Mouse (Mus musculus): ENCODE measurements around the gene Ctsd. TPM values are rescaled to one million over a fixed set of nuclear protein-coding genes. Genes with fewer than 3 reads are reported as not detected.
"Not testable (repeated sequence)": the region's sequence is repeated elsewhere in the genome, so short reads cannot be mapped to it uniquely, and the experiment has no call there.

Gene Ctsd
- polyA plus RNA-seq, 1 experiment from 2014 or later, result 229 TPM

GRCm38 (mm10) chr7:142347542-142347941, 40.3 kb downstream of the Ctsd start:
- 82% methylated on average over 4 of the region's 4 CpGs for WGBS
- DNase-seq, result no peak

GRCm38 (mm10) chr7:142342247-142342640, 45.6 kb downstream of the Ctsd start:
- H3K4me1 ChIP-seq (ENCODE audit: control insufficient read depth, insufficient read depth, low read length), result no peaks in the 10 kb centered on the region
- H3K27me3 ChIP-seq (ENCODE audit: control insufficient read depth, insufficient read depth, low read length), result no peaks in the 10 kb centered on the region
- H3K4me3 ChIP-seq (replicated peaks; ENCODE audit: low read depth, low read length), result no peak overlapping the region
- 89% methylated on average over 3 of the region's 3 CpGs for WGBS
- ATAC-seq (ENCODE audit: low FRiP score, low TSS enrichment), result no peak
- H3K4me2 ChIP-seq (ENCODE audit: low read length), result no peak overlapping the region
- H3K9me3 ChIP-seq (ENCODE audit: control insufficient read depth, low read length), result no peaks in the 10 kb centered on the region
- H3K36me3 ChIP-seq (ENCODE audit: control insufficient read depth, insufficient read depth, low read length), result no peaks in the 10 kb centered on the region
- DNase-seq, result no peak
- H3K9ac ChIP-seq (replicated peaks; ENCODE audit: low read length), result no peak overlapping the region
- H3K27ac ChIP-seq (replicated peaks; ENCODE audit: low read depth, low read length), result no peak overlapping the region

More at GRCm38 (mm10) chr7:142347542-142347941, 40.3 kb downstream of the Ctsd start:
- Histone ChIP-seq H3K4me3 (replicated peaks; ENCODE audit: low read depth, low read length) (no peak overlapping the region), H3K27ac (replicated peaks; ENCODE audit: low read depth, low read length) (no peak overlapping the region), H3K36me3 (ENCODE audit: control insufficient read depth, insufficient read depth, low read length) (no peaks in the 10 kb centered on the region), H3K4me2 (ENCODE audit: low read length) (no peak overlapping the region), H3K9me3 (ENCODE audit: control insufficient read depth, low read length) (no peaks in the 10 kb centered on the region), H3K4me1 (ENCODE audit: control insufficient read depth, insufficient read depth, low read length) (0 out of 2 replicates have a peak, but pooled peaks cover 10% of the 10 kb centered on the region), H3K9ac (replicated peaks; ENCODE audit: low read length) (no peak overlapping the region), H3K27me3 (ENCODE audit: control insufficient read depth, insufficient read depth, low read length) (no peaks in the 10 kb centered on the region)
- ATAC-seq (ENCODE audit: low FRiP score, low TSS enrichment), result no peak

- H3K36me3 ChIP-seq (ENCODE audit: control insufficient read depth, insufficient read depth, low read length), result no peaks in the 10 kb centered on the region
- no peaks in the 10 kb centered on the region for H3K9me3 ChIP-seq (ENCODE audit: control insufficient read depth, low read length)
- no peaks in the 10 kb centered on the region for H3K27me3 ChIP-seq (ENCODE audit: control insufficient read depth, insufficient read depth, low read length)
- no peaks in the 10 kb centered on the region for H3K4me1 ChIP-seq (ENCODE audit: control insufficient read depth, insufficient read depth, low read length)
- ATAC-seq (ENCODE audit: low FRiP score, low TSS enrichment) (no peak), DNase-seq (no peak)
- no peak overlapping the region for H3K4me2 ChIP-seq (ENCODE audit: low read length)
- H3K9ac ChIP-seq (replicated peaks; ENCODE audit: low read length), result no peak overlapping the region
- WGBS, result 87% methylated on average over 10 of the region's 10 CpGs
- no peak overlapping the region for H3K4me3 ChIP-seq (replicated peaks; ENCODE audit: low read depth, low read length)
- H3K27ac ChIP-seq (replicated peaks; ENCODE audit: low read depth, low read length), result no peak overlapping the region
Observed at GRCm38 (mm10) chr7:142341564-142342246, 46.1 kb downstream of the Ctsd start.

GRCm38 (mm10) chr7:142340269-142340970, 47.4 kb downstream of the Ctsd start:
- Histone ChIP-seq H3K27ac (replicated peaks; ENCODE audit: low read depth, low read length) (no peak overlapping the region), H3K4me2 (ENCODE audit: low read length) (no peak overlapping the region), H3K4me1 (ENCODE audit: control insufficient read depth, insufficient read depth, low read length) (no peaks in the 10 kb centered on the region), H3K27me3 (ENCODE audit: control insufficient read depth, insufficient read depth, low read length) (no peaks in the 10 kb centered on the region), H3K9me3 (ENCODE audit: control insufficient read depth, low read length) (no peaks in the 10 kb centered on the region), H3K9ac (replicated peaks; ENCODE audit: low read length) (no peak overlapping the region), H3K36me3 (ENCODE audit: control insufficient read depth, insufficient read depth, low read length) (no peaks in the 10 kb centered on the region), H3K4me3 (replicated peaks; ENCODE audit: low read depth, low read length) (no peak overlapping the region)
- DNase-seq (no peak), ATAC-seq (ENCODE audit: low FRiP score, low TSS enrichment) (no peak)
- 64% methylated on average over 10 of the region's 10 CpGs for WGBS

GRCm38 (mm10) chr7:142335151-142335550, 52.7 kb downstream of the Ctsd start:
- Histone ChIP-seq H3K27me3 (ENCODE audit: control insufficient read depth, insufficient read depth, low read length) (no peaks in the 10 kb centered on the region), H3K9me3 (ENCODE audit: control insufficient read depth, low read length) (no peaks in the 10 kb centered on the region), H3K4me1 (ENCODE audit: control insufficient read depth, insufficient read depth, low read length) (no peaks in the 10 kb centered on the region), H3K27ac (replicated peaks; ENCODE audit: low read depth, low read length) (no peak overlapping the region), H3K9ac (replicated peaks; ENCODE audit: low read length) (no peak overlapping the region), H3K4me2 (ENCODE audit: low read length) (no peak overlapping the region), H3K36me3 (ENCODE audit: control insufficient read depth, insufficient read depth, low read length) (no peaks in the 10 kb centered on the region), H3K4me3 (replicated peaks; ENCODE audit: low read depth, low read length) (no peak overlapping the region)
- DNase-seq (no peak), ATAC-seq (ENCODE audit: low FRiP score, low TSS enrichment) (no peak)
- 80% methylated on average over 8 of the region's 8 CpGs for WGBS

GRCm38 (mm10) chr7:142334246-142334645, 53.6 kb downstream of the Ctsd start:
- ATAC-seq (ENCODE audit: low FRiP score, low TSS enrichment) (peak; percentile 73), DNase-seq (peak; percentile 97)
- Histone ChIP-seq H3K4me1 (ENCODE audit: control insufficient read depth, insufficient read depth, low read length) (no peaks in the 10 kb centered on the region), H3K27me3 (ENCODE audit: control insufficient read depth, insufficient read depth, low read length) (no peaks in the 10 kb centered on the region), H3K27ac (replicated peaks; ENCODE audit: low read depth, low read length) (no peak overlapping the region), H3K4me3 (replicated peaks; ENCODE audit: low read depth, low read length) (no peak overlapping the region), H3K36me3 (ENCODE audit: control insufficient read depth, insufficient read depth, low read length) (no peaks in the 10 kb centered on the region), H3K9ac (replicated peaks; ENCODE audit: low read length) (no peak overlapping the region), H3K9me3 (ENCODE audit: control insufficient read depth, low read length) (no peaks in the 10 kb centered on the region), H3K4me2 (ENCODE audit: low read length) (no peak overlapping the region)
- 3% methylated on average over 3 of the region's 3 CpGs for WGBS

- not testable (repeated sequence) for H3K27me3 ChIP-seq (ENCODE audit: control insufficient read depth, insufficient read depth, low read length); H3K4me3 ChIP-seq (replicated peaks; ENCODE audit: low read depth, low read length); ATAC-seq (ENCODE audit: low FRiP score, low TSS enrichment); H3K9me3 ChIP-seq (ENCODE audit: control insufficient read depth, low read length); H3K27ac ChIP-seq (replicated peaks; ENCODE audit: low read depth, low read length); H3K4me1 ChIP-seq (ENCODE audit: control insufficient read depth, insufficient read depth, low read length); DNase-seq; H3K36me3 ChIP-seq (ENCODE audit: control insufficient read depth, insufficient read depth, low read length); H3K4me2 ChIP-seq (ENCODE audit: low read length); H3K9ac ChIP-seq (replicated peaks; ENCODE audit: low read length)
- WGBS, result 81% methylated on average over 3 of the region's 9 CpGs
Observed at GRCm38 (mm10) chr7:142332741-142333140, 55.1 kb downstream of the Ctsd start.

- no peak overlapping the region for H3K27ac ChIP-seq (replicated peaks; ENCODE audit: low read depth, low read length)
- no peaks in the 10 kb centered on the region for H3K27me3 ChIP-seq (ENCODE audit: control insufficient read depth, insufficient read depth, low read length)
- no peaks in the 10 kb centered on the region for H3K4me1 ChIP-seq (ENCODE audit: control insufficient read depth, insufficient read depth, low read length)
- no peak overlapping the region for H3K4me3 ChIP-seq (replicated peaks; ENCODE audit: low read depth, low read length)
- H3K4me2 ChIP-seq (ENCODE audit: low read length), result no peak overlapping the region
- H3K9me3 ChIP-seq (ENCODE audit: control insufficient read depth, low read length), result no peaks in the 10 kb centered on the region
- ATAC-seq (ENCODE audit: low FRiP score, low TSS enrichment), result no peak
- H3K9ac ChIP-seq (replicated peaks; ENCODE audit: low read length), result no peak overlapping the region
- 90% methylated on average over 4 of the region's 4 CpGs for WGBS
- no peak for DNase-seq
- no peaks in the 10 kb centered on the region for H3K36me3 ChIP-seq (ENCODE audit: control insufficient read depth, insufficient read depth, low read length)
Observed at GRCm38 (mm10) chr7:142331281-142331680, 56.6 kb downstream of the Ctsd start.

GRCm38 (mm10) chr7:142330271-142330724, 57.5 kb downstream of the Ctsd start:
- Histone ChIP-seq H3K27ac (replicated peaks; ENCODE audit: low read depth, low read length) (no peak overlapping the region), H3K4me1 (ENCODE audit: control insufficient read depth, insufficient read depth, low read length) (no peaks in the 10 kb centered on the region), H3K27me3 (ENCODE audit: control insufficient read depth, insufficient read depth, low read length) (no peaks in the 10 kb centered on the region), H3K4me3 (replicated peaks; ENCODE audit: low read depth, low read length) (no peak overlapping the region), H3K9me3 (ENCODE audit: control insufficient read depth, low read length) (no peaks in the 10 kb centered on the region), H3K4me2 (ENCODE audit: low read length) (no peak overlapping the region), H3K36me3 (ENCODE audit: control insufficient read depth, insufficient read depth, low read length) (no peaks in the 10 kb centered on the region), H3K9ac (replicated peaks; ENCODE audit: low read length) (no peak overlapping the region)
- ATAC-seq (ENCODE audit: low FRiP score, low TSS enrichment) (no peak), DNase-seq (no peak)
- 68% methylated on average over 9 of the region's 9 CpGs for WGBS
